Mouse (Mus musculus) urinary bladder, postnatal 14 days (tissue): ENCODE measurements around the gene Usp2.

Experiments used
- DNase-seq: peaks from one replicate; pipeline ENCODE4 v3.0.0; 2021; ENCODE audit warnings: low spot score

Gene Usp2

DNA sequence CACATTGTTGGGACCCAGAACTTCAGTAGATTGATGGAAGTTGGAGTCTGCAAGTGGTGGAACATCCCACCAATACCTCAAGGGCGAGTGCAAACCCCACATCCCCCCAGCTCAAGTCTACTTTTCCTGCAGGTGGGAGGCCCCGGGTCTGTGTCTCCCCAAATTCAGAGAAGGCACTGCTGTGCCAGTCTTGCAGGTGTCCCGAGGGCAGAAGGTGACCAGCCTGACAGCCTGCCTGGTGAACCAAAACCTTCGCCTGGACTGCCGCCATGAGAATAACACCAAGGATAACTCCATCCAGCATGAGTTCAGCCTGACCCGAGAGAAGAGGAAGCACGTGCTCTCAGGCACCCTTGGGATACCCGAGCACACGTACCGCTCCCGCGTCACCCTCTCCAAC is 20.4 kb upstream of the Usp2 start:
- DNase-seq = no peak

DNA sequence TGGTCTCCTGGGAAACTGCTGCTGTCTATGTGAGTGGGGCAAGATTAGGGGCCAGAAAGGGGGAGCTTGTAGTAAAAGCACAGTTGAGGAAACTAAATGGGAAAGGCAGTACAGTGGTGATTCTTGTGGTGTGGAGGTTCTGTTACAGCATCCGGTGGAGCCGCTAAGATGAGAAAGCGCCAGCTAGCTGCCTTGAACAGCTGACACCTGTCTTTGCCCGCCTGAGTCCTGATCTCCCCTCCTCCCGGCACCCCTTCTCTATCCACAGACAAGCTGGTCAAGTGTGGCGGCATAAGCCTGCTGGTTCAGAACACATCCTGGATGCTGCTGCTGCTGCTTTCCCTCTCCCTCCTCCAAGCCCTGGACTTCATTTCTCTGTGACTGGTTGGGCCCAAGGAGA is 19.8 kb upstream of the Usp2 start:
- no peak for DNase-seq

- DNase-seq = no peak
Measured at GRCm38 (mm10) chr9:44047571-44048490, 19.0 kb upstream of the Usp2 start.

DNA sequence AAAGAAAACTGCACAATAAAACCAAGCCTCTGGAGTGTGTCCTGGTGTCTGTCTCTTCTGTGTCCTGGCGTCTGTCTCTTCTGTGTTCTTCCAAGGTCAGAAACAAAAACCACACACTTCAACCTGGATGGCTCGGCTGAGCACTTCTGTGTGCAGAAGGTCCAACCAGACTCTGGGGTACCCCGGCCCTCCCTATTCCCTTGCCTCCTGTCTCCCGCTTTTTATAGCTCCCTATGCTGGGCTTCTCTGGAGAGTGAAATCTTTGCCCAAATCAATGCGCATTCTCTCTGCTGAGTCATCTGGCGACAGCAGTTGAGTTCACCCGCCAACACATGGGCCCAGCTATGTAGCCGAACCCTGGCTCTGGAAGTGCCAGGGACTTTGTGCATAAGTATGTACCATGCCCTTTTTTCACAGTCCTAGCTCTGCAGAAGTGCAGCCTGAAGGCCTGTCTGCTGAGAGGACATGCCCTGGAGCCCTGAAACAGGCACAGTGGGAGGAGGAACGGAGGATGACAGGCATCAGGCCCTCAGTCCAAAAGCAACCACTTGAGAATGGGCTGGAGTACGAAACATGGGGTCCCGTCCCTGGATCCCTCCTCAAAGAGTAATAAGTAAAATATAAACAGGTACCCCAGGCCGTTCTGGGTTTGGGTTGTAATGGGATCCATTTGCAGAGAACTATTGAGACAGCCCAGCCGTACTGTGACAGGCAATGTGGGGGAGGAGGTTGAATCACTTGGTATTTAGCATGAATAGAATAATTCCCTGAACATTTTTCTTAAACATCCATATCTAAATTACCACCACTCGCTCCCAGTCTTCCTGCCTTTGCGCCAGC is 18.1 kb upstream of the Usp2 start:
- no peak for DNase-seq

- no peak for DNase-seq
Measured at GRCm38 (mm10) chr9:44049381-44050165, 17.2 kb upstream of the Usp2 start.

DNA sequence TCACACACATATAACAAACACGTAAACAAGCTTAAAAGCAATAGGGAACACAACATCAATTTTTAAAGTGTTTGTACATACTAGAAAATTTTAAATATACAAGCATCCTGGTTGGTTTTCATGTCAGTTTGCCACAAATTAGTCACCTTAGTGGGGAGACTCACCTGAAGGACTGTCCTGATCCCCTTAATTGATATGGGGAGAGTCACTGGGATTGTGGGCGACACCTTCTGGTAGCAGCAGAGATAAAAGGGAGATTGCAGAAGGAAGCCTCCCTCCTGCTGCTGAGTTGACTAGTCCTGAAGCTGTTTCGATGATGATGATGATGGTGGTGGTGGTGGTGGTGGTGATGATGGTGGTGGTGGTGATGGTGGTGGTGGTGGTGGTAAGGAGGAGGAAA is 14.0 kb upstream of the Usp2 start:
- no peak for DNase-seq

DNA sequence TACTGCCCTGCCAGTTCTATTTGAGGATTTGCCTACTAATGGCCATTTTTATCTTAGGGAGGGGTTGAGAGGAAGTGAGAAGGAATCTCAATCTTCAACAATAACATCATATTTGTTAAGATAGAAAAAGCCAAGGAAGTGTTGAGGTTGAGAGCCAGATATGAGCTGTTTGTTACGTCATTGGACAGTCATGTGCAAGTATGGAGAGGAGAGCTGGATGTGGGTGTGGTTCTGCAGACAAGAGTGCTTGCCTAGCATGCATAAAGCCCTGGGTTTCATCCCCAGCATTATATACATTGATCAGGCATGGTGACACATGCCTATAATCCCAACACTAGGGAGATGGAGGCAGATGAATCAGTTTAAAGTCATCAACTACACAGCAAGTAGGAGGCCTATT is 12.9 kb upstream of the Usp2 start:
- no peak for DNase-seq

- no peak for DNase-seq
Measured at GRCm38 (mm10) chr9:44058606-44059005, 8.2 kb upstream of the Usp2 start.

DNA sequence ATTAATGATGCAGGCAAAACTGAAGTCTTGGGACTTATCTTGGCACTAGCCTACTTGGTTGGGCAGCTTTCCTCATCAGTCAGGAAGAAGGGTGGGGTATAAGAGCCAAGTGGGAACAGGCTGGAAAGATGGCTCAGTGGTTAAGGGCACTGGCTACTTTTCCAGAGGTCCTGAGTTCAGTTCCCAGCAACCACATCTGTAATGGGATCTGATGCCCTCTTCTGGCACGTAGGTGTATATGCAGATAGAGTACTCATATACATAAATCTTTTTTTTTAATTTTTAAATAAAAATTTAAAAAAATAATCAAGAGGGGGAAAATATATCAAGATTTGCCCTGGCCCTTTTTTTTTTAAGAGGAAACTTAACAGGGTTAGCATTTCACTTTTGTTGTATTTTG is 1.6 kb upstream of the Usp2 start:
- DNase-seq = no peak

GRCm38 (mm10) chr9:44067241-44067959 is 579 bp downstream of the Usp2 start:
- DNase-seq = no peak

- DNase-seq = no peak
Measured at GRCm38 (mm10) chr9:44067960-44068330, 1.1 kb downstream of the Usp2 start.

DNA sequence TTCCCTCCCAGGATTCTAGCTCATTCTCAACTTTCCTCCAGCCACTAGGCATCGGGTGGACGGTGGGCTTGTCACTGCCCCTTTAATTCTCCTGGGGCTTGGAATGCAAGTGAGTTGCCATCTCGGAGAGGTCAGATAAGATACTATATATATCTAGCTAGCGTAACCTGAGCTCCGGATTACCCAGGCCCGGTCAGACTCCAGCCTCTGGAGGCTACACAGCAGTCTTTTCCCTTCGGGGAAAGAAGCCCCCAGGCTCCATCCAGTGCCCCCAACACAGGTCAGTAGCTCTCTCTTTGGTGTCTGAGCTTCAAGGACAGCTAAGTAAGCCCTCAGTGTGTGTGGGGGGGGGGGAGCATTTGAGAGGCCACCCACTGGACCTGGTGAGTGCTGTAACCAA is 2.4 kb downstream of the Usp2 start:
- no peak for DNase-seq

- DNase-seq = no peak
Measured at GRCm38 (mm10) chr9:44070113-44070843, 3.5 kb downstream of the Usp2 start.

DNA sequence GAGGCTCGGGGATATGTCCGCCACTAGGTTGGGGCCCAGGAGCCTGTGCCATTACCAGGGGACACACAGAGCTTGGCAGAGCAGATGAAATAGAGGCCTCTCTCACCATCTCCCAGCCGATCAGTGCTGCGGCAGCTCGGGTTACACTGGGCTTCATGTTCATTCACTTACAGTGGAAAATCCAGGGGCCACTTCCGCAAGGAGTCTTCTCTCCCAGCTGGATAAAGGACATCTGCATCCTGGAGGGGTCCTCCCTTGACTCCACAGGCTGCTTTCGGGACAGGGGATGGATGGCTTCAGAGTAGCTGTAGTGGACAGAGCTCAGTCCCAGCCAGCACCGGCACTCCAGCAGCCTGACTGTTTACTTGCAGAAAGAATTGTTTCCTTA is 4.0 kb downstream of the Usp2 start:
- DNase-seq = no peak

- no peak for DNase-seq
Measured at GRCm38 (mm10) chr9:44071914-44072598, 5.2 kb downstream of the Usp2 start.

GRCm38 (mm10) chr9:44072599-44072915 is 5.7 kb downstream of the Usp2 start:
- DNase-seq = no peak

DNA sequence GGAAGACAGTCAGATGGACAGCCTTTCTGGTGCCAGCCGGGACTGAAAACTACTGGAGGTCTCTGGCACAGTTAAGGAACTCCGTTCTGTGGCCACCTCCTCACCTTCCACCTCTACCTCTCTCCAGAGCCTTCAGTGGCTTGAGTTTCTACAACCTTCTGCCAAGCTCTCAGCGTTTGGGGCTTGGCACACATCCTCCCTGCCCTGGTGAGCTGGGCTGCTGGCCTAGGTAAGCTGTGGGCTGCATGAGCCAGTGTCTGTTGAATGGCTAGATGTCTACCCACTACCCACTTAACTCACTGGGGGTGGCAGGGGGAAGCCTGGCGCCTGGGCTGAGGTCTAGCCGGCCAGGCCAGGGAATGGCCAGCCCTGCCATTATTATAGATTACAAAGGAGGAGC is 6.3 kb downstream of the Usp2 start:
- no peak for DNase-seq

DNA sequence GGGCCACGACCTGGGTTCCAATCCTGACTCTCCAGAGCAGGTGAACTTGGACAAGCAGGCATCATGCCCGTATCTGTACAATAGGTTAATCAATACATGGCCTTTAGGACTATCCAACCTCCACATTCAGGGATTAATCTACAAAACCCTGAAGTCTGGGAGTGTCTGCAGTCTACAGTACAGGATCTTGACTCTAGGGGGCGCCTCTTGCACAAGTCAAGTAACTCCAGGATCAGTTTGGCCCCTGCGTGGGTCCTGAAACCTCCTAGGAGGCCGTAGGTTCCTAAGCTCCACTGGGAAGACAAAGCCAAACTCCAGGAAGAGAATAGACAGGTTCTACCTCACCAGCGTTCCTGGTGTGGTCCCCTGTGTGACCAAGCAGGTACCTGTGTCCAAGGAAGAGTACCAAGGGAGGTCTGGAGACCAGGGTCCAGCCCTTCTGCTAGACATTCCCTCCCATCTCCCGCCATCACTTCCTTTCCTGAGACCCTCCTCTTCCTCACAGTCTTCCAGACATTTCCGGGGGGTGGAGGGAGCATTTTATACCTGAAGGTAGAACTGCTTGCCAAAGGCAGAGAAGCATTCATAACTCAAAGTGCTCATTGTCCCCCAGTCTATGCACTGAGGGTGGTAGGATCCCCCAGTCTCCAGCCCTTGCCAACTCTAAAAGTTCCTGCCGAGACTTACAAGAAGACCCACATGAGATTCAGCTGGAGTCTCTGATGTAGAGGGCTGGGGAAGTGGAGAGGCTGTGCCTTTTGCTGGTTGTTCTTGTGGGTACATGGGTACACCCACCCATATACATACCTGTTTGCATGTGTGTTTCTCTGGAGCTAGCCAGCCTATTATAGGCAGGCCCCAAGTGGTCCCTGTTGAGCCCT is 7.8 kb downstream of the Usp2 start:
- no peak for DNase-seq

GRCm38 (mm10) chr9:44075276-44075995 is 8.6 kb downstream of the Usp2 start:
- no peak for DNase-seq
